Mouse (Mus musculus) thymus, postnatal 14 days (tissue): ENCODE data around the gene Krt26.

Source experiments
- DNase-seq: peaks from one replicate; pipeline ENCODE4 v3.0.0; 2021

Gene Krt26

DNA sequence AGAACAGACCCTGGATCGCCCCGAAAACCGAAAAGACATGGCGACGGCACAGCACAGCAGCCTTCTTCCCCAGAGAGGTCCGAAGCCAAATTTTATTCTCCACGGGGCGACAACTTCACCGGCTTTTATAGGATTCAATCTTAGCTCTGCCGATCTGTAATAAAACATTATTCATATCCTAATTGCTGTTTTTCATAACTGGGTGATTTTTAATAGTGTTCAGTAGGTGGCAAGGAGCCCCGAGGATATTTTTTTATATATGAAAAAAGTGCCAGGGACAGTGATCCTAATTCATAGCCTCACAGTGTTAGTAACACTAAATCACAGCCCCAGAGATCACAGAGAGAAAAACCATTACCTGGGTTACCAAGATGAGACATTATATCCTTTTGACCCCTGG is at the start of gene Krt26:
Gene Krt26 (minus strand): TSS at position 101 of the 400 bp plus-strand sequence.
- no peak for DNase-seq

DNA sequence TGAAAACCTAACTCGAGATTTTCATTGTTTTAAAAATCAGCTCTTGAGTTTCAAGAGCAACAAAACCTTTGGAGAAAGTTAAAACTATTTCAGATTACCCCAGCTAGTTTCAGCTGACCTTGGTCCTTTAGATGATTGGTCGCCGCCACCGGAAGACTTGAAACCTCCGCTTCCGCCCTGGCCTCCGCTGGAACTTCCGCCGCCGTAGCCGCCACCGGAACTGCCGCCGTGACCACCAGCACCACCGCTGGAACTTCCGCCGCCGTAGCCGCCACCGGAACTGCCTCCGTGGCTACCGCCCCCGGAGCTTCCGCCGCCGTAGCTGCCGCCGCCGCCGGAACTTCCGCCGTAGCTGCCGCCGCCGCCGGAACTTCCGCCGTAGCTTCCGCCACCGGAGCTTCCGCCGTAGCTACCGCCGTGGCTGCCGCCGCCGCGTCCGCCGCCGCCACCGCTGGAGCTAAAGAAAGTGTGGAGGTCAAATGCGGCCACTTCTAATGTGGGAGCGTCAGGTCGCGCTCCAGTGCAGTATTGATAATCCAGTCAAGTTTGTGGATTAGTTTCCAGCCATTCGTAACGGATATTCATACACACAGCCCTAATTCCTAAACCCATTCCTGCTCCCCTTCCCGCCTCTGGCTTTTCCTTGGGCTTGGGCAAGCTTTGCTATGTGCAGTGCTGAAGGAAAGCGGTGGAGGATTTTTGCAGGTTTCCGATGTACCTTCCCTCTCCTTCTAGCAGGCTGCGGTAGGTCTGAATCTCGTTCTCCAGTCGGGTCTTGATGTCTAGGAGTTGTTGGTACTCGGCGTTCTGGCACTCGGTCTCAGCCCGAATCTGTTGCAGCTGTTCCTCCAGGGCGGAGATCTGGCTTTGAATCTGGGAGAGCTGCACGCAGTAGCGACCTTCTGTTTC is 48.3 kb upstream of the Krt26 start:
- DNase-seq = peak; percentile 80

DNA sequence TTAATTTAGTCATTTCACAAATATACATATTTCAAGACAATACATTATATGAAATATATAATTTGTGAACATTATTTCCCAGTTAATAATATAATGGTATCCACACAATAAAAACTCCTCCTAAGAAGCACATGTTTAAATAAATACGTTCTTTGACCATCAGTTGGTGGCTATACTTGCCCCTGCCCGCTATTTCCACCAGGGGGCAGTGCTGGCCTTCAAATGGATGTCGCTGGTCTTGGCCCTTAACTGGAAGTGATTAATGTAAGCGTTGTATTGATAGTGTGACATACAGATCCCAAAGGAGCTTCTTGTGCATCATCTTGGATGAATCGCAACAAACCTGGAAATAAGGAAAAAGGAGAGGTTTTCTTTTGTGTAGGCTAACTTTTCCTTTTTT is 41.8 kb upstream of the Krt26 start:
- DNase-seq = peak; percentile 72

DNA sequence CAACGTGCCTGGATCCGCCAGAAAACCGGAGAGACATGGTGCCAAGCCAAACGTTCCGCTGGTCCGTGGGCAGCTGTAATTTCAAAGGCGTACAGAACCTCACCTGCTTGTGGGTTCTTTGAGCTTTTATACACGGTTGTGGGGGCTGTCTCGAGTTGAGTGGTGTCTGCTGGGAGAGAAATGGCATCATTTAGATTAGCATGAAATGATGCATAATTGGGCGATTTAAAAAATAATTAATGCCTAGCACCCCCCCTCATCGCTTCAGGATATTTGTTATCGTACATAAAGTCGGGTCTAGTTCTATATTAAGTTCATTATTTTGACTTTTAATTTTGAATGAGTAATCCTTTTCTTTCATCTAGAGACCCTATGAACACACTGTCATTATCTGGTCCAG is 37.0 kb upstream of the Krt26 start, which contains the start of gene Krt28:
Gene Krt28 (minus strand): TSS at position 101 of the 400 bp plus-strand sequence.
- no peak for DNase-seq

DNA sequence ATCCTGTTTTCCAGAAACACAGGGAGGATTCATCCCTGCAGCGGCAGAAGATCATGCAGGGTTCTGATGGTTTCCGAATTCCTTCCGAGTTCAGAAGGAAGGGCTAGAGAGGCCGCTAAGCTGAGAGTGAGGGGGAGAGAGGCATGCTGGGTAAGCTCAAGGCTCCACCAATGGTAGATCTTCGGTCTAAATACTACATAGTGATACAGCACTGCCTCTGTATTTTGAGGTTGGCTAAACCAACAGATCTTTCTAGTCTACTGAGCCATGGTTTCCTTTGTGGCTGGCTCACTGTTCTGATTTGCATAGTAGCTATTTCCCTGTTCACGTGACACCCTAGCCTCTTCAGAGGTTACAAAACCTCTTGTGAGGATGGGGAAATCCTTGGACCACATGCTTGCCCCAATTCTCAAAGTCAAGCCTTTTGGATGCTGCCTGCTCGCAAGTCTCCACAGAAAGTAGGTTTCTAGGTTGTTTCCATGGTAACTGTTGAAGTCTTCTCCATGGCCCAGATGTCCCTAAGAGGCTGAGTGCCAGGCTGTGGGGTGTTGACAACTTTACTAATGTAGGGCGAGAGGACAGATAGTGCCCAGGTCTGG is 32.2 kb upstream of the Krt26 start:
- peak; percentile 11 for DNase-seq

DNA sequence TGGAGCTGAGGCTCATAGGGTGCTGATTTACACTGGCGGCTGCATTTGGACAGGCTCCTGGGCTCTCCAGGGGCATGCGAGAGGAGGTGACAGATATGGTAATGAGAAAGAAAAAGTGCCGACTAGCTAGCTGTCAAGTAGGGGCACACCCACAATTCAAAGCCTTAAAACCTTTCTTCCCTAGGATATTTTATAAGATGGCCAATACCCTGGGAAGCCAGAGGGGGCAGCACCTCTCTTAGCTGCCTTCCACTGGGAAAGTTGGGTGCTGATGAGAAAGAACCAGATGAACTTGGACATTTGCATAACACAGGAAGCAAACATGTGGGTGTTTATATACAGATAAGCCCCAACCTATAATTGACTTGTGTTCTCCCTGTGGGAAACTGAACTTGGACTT is 31.5 kb upstream of the Krt26 start:
- DNase-seq = peak; percentile 13

DNA sequence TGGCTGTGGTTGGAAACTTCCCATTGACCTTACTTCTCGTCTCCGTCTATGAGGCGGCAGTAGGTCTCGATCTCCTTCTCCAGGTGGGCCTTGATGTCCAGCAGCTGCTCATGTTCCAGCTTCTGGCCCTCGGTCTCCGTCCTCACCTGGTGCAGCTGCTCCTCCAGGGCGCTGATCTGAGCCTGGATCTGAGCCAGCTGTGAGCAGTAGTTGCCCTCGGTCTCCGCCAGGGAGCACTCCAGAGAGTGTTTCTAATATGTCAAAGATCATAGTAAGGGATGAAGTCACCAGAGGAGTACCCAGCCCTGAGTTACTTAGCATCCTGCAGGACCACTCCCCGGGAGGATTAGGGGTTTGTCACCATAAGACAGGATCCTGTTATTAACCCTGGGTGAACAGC is 29.0 kb upstream of the Krt26 start:
- peak; percentile 25 for DNase-seq

DNA sequence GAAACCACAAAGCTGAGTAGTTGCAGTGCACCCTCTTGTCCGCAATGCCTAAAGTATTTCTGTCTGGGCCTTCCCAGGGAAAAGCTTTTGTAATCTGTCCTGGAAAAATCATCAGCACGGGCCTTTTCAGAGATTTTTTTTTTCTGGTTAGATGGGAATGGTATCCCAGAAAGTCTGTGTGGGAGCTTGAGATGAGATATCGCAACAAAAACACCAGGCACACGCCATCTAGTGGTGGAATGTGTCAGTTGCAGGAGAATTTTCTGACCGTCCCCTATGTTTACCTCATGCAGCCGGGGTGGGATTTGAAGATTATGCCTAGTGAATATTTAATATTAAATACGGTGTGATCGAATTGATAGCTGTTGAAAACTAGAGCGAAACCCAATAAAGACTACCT is 26.6 kb upstream of the Krt26 start:
- no peak for DNase-seq

DNA sequence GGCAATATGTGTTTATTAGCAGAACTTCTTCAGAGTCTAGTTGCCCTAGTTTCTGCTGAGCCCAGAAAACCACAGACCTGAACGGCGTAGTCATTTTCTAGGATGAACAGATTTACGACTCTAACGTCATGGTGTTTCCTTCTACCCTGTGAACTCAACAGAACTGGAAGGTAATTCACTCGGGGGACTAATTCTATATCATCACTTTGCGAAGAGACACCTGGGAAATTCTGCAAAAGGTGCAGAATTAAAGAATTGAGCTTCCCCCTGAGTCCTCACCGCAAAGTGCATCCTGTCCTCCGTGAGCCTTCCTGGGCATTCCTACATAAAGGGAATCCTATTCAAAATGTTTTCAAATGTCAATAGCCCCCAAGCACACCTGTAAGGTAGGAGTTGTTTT is 23.7 kb upstream of the Krt26 start:
- DNase-seq = no peak

DNA sequence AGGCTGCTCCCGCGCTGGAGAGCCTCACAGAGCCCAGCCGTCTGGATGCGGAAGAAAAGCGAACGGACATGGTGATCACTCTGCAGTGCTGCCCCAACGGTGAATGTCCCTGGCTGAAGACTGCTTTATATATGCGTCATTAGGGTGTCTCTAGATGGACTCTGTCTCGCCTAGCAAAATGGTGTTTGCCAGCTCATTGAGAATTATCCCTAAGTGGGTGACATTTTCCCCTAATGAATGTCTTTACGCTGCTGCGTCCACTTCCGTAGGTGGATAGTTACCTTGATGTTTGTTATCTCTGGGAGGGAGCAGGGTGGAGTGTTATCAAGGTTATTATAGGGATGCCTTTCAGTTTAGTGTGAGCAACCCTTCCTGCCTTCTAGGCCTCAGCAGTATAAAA is 13.2 kb upstream of the Krt26 start, which contains the start of gene Krt27:
Gene Krt27 (minus strand): TSS at position 101 of the 400 bp plus-strand sequence.
- no peak for DNase-seq

DNA sequence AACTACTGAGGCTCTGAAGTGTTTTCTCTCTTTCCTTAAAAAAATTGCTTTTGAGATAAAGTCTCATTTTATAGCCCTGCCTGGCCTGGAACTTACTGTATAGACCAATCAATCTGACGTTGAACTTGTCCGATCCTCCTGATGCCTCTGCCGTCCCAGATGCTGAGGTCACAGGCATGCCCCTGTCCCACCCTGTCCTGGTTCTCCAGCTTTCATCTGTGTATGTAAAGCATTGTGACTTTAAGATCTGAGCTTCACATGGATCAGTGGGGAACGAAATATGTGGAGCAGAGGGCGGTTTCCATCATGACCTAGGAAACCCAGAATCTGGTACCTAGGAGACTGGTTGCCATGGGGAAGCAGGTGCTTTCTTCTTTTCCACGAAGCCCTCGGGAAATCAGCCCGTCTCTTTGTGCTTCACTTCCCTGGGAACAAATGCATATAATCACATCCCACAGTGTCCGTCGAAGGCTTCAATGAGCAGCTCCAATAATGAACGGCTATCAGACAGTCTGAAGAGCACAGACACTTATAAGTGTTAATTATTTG is 1.6 kb upstream of the Krt26 start:
- no peak for DNase-seq

DNA sequence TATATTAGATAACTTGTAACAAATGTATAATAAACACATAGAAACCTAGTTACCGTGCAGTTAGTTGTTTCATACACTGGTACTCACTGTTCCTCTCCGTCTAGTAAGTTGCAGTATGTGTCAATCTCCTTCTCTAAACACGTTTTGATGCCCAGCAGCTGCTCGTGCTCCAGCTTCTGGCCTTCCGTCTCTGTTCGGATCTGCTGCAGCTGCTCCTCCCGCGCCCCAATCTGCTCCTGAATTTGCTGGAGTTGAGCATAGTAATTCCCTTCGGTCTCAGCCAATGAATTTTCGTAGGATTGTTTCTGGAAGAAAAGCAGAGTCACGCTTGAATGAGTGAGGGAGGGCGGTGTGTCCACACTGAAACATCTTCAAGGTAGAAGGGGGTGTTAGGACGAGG is 4.3 kb downstream of the Krt26 start:
- no peak for DNase-seq

DNA sequence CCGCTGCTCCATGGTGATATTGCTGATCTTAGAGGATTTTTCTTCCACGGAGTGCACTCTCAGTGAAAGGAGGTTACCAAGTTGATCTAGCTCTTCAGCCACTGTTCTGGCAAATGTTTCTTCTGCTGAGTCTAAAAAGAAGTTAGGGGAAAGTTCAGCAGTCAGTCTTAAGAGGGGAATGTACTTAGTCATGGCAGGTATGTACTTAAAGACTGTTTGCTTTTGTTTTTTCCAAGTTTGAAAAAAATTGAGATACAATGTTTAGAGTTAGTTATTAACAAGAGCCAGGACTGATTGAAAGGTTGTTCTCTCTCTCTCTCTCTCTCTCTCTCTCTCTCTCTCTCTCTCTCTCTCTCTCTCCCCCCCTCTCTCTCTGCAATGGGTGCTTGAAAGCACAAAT is 8.1 kb downstream of the Krt26 start:
- no peak for DNase-seq

DNA sequence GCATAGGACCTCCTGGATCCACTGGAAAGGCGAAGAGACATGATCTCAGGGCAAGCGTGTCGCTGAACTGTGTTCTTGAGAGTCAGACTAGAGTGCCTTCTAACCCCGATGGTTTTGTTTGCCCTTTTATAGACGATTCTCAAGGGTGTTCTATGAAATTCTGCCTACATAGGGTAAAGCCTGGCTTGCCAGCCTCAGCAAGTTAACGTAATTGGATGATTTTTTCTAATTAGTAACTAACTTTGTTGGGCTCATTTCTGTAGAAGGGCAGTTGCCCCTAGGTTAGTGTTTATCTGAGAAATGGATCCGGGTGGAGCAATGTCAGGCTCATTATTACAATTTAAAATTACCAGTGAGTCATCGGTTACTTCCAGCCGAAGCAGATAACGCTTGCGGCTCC is 14.9 kb downstream of the Krt26 start, which contains the start of gene Krt25:
Gene Krt25 (minus strand): TSS at position 101 of the 400 bp plus-strand sequence.
- no peak for DNase-seq

DNA sequence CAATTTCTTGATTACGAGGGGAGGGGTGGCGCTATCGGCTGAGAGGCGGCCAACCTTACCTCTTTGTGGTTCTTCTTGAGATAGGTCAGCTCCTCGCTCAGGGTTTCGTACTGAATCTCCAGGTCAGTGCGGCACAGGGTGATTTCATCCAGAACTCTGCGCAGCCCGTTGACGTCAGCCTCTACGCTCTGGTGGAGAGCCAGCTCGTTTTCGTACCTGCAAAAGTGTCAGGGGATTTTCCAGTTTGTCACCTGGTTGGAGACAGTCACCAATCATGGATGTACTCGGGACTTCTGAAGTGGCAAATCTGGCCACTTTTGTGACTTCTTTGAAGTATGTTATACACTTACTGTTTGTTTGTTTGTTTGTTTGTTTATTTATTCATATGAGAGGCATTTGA is 16.7 kb downstream of the Krt26 start:
- no peak for DNase-seq

DNA sequence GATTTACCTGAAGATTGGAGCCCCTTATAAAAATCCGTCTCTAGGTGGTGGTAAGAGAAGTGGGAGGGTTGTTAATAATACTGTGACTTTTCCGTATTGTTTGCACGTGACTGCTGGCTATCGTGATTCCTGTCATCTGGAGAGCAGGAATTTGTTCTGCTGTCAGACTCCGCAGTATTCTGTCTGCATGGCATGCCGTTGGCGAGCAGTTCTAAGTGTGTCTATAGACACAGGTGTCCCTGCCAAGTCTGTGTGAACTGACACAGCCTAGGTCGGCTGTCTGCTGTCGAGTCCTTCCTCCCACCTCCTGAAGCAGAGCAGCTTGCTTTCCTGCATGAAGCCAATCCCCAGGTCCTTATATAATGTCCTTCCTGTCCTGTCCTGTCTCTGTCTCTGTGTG is 18.6 kb downstream of the Krt26 start:
- DNase-seq = no peak

DNA sequence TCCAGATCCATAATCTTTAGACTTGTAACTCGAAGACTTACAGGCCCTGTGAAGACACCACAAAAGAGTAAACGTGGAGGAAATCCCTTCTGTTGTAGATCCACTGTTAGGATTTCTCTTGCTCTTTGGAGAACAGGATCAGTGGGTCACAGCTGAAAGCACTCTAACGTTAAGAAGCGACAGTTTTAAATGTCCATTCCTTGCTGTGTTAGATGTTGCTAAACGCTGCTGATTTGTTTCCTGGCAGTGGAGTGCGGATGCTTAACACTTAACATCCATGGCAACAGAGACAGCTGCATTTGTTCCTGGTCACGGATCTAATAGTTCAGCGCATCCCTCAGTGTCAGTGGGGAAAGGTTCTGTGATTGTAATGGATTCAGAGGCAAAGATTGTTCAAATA is 21.2 kb downstream of the Krt26 start:
- DNase-seq = no peak

DNA sequence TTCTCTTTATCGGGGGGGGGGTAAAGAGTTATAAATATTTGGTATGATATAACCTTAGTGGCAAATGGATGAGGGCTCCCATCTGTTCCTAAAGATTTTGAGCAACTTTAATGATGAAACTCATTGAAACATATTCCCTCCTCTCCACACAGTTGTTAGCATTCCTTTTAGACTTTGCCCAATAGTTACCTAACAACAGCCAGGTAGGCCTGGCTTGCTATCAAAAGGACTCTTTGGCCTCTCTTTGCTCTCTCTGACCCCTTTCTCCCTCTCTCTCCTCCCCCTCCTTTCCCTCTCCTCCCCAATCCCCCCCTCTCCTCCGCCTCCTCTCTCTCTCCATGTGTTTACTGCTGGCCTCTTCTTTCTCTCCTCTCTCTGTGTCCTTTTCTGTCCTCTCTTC is 23.2 kb downstream of the Krt26 start:
- DNase-seq = no peak

DNA sequence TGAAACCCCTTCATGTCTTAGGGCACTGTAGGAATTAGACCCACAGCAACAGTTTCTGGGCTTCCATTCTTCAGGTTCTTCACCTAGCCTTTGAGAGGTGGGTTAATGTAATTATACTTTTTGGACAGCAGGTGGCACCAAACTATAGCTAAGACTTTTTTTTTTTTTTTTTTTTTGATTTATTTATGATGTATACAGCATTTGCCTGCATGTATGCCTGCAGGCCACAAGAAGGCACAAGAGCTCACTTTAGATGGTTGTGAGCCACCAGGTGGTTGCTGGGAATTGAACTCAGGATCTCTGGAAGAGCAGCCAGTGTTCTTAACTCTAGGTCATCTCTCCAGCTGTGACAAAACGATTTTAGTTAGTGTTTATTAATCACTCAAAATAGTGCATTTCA is 26.9 kb downstream of the Krt26 start:
- peak; percentile 27 for DNase-seq

DNA sequence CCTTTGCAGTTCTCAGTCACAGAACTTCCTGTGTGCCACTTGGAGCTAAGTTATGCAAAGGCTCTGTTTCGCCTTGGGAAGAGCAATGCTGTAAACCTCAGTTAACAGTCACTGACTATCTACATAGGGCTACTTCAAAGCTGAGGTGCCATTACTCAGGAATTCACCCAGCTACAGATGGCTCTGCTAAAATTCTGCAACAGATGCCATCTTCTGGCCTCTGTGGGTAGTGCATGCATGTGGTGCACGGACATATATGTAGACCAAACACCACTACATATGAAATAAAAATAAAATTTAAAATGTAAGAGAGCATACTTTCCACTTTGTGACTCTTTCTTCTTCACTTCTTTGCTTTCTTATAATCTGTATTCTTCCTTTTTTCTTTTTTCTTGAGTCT is 30.2 kb downstream of the Krt26 start:
- DNase-seq = peak; percentile 64

DNA sequence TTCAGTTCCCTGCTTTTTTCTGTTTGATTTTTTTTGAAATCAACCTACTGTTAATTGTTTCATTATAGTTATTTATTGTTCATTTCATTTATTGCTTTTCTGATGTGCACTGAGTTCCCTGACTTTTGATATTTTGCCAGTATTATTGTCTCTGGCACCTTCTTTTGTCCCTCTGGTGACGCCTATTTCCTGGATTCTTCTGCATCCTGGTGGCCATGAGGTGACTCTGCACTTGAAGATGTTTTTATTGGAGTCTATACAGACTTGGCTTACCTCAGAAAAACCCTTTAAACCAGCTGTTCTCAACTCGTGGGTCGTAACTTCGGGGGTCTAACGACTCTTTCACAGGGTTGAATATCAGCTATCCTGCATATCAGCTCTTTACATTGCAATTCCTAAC is 42.7 kb downstream of the Krt26 start:
- no peak for DNase-seq

DNA sequence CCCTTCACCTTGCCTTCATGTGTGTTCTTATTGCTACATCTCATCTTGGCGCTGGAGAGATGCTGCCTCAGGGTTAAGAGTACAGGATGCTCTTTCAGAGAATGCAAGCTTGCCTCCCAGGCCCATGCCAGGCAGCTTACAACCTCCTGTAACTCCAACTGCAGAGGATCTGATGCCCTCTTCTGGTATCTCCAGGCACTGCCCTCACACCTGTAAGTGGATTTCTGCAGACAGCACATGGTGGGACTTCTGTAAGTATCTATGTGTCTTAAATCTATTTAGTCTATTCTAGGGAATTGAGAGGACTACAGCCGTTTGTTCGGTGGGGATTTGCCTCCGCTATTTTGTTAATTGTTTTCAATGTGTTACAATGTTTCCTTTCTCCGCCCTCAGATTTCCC is 44.9 kb downstream of the Krt26 start:
- DNase-seq = peak; percentile 61

DNA sequence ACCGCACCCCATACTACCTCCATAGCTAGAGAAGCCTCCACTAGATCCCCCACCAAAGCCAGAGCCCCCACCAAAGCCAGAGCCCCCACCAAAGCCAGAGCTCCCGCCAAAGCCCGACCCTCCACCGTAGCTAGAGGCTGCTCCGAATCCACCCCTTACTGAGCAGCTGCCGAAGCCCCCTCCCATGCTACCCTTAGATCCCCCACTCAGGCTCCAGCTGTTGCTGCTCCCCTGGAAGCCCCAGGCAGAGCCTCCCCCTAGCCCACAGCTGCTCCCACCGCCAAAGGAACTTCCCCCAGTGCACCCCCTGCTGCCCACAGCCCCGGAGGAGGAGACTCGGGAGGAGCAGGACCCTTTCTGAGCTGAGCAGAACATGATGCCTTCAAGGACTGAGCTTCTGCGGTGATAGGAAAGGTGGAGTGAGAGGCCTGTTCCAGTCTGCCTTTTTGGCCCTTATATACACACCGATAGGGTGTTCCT is 52.9 kb downstream of the Krt26 start, which contains the start of gene Krt24:
Gene Krt24 (minus strand): TSS at position 430 of the 480 bp plus-strand sequence.
- DNase-seq = no peak

DNA sequence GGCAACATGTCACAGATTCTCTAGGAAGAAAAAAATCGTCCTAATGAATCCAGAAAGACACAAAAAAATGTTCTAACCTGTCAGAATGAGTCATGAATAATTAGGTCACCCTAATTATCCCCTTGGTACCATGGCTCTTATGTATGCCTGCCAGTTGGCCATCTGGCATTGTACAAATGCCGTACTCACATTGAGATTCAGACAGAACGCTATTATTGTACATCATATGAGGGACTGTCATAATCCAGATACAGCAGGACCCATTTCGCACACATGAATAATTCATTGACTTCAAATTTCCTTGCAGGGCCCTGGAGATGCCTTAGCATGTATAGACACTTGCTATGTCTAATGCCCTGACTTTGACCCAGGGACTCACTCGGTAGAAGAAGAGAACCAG is 53.8 kb downstream of the Krt26 start:
- DNase-seq = no peak
